Mouse (Mus musculus) ES-Bruce4 (cell line): ENCODE data around the gene Ppm1b.

Source experiments
- CTCF ChIP-seq: IDR thresholded peaks from one replicate; pipeline ENCODE4 v1.8.1; 2011; ENCODE audit warnings: low read depth, low read length
- EP300 ChIP-seq: IDR thresholded peaks from 2 replicates; pipeline ENCODE4 v1.6.1; 2011; ENCODE audit warnings: low read depth, low read length; ENCODE audit not compliant: insufficient read depth
- POLR2A ChIP-seq: IDR thresholded peaks from one replicate; pipeline ENCODE4 v1.8.1; 2011; ENCODE audit warnings: low read length; ENCODE audit not compliant: insufficient read depth

DNA sequence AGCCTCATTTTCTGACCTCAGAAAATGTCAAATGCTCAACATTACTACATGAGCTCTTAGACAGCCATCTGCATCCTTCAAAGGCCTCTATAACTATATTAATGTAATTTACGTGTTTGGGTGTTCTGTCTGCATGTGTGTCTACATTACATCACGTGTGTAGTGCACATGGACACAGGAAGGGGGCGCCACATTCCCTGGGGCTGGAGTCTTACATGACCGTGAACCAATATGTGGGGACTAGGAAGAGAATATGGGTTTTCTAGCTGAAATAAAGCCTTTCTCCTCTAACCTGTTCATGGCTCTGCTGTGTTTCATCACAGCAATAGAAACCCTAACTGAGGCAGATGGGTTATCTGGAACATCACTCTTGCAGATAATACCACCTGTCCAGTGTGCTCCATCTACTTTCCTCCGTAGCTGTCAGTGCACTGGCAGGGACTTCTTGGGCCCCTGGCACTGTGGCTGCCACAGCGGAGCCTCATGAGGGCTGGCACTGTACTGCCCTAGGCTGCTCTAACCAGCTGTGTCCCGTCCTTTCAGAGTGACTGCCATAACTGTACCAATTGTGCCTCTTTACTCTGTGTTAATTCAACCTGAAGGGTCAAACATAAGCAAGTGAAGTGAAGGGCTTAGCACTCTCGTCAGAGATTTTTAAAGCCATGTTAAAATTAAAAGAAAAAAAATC, 114.7 kb downstream of the Ppm1b start:
- no peak for TF ChIP-seq EP300
- peak; percentile 24 for TF ChIP-seq CTCF
- TF ChIP-seq POLR2A, result no peak
